Mouse (Mus musculus) heart, adult 2 months (tissue): ENCODE measurements around the gene Disp2. TPM values are rescaled to one million over a fixed set of nuclear protein-coding genes. Genes with fewer than 3 reads are reported as not detected.

ENCODE experiments used
- DNase-seq, 2 experiments: peaks; one replicate each; pipeline ENCODE4 v3.0.0; 2021
- H3K27ac ChIP-seq: fragments of 200-600 bp; 2 replicates; pipeline ENCODE4 v1.8.1; 2022
- H3K27me3 ChIP-seq: fragments of 200-500 bp; 2 replicates; pipeline ENCODE4 v1.6.1; 2012; ENCODE audit warnings: mild to moderate bottlenecking, low read length, inconsistent platforms, mixed read lengths; ENCODE audit not compliant: control insufficient read depth, insufficient read depth
- H3K36me3 ChIP-seq: fragments of 200-500 bp; 2 replicates; pipeline ENCODE4 v1.6.1; 2012; ENCODE audit warnings: low read length, inconsistent platforms; ENCODE audit not compliant: control insufficient read depth, insufficient read depth
- H3K4me1 ChIP-seq: fragments of 200-500 bp; 2 replicates; pipeline ENCODE4 v1.6.1; 2011; ENCODE audit warnings: low read length; ENCODE audit not compliant: control insufficient read depth, insufficient read depth
- H3K4me3 ChIP-seq: fragments of 200-600 bp; 2 replicates; pipeline ENCODE4 v1.8.1; 2022
- H3K79me2 ChIP-seq: fragments of 200-500 bp; replicated peaks from 2 replicates; pipeline ENCODE4 v1.6.1; 2012; ENCODE audit warnings: mild to moderate bottlenecking, inconsistent platforms, low read length, moderate library complexity, mixed read lengths; ENCODE audit not compliant: control insufficient read depth, insufficient read depth
- H3K9ac ChIP-seq: fragments of 200-500 bp; 2 replicates; pipeline ENCODE4 v1.6.1; 2012; ENCODE audit warnings: low read depth, mild to moderate bottlenecking, control low read depth, inconsistent platforms, low read length, mixed read lengths
- CTCF ChIP-seq: fragments of 200-600 bp; IDR thresholded peaks from 2 replicates; pipeline ENCODE4 v1.8.1; 2022; ENCODE audit warnings: antibody characterized with exemption, mild to moderate bottlenecking, moderate library complexity
- EP300 ChIP-seq: fragments of 200-500 bp; IDR thresholded peaks from 2 replicates; pipeline ENCODE4 v1.6.1; 2011; ENCODE audit warnings: low read depth, low read length, control low read depth; ENCODE audit not compliant: insufficient read depth
- POLR2A ChIP-seq: fragments of 200-500 bp; IDR thresholded peaks from 2 replicates; pipeline ENCODE4 v1.6.1; 2011; ENCODE audit warnings: mild to moderate bottlenecking, low read depth, low read length, control low read depth; ENCODE audit not compliant: insufficient read depth
- WGBS: fragments of 180-500 bp; shearing (Covaris S2); methylation state at CpG from one replicate; pipeline ENCODE4 v1.1.7; 2018; 5-methylcytosine and 5-hydroxymethylcytosine counted together
- intact Hi-C: fragments of 180-260 bp; cut with DNase I; formaldehyde crosslinking; loops from one replicate; pipeline ENCODE4 v1.15.1; 2025
- polyA plus RNA-seq: library from polyadenylated mRNA; depleted of rRNA; stranded (reverse); fragments of >200 nt; gene quantifications from 2 replicates; pipeline ENCODE4 v1.2.3, GENCODE M21; 2012; rRNA removed
- total RNA-seq, 2 experiments: library from RNA; stranded (reverse); gene quantifications; 2 replicates each; pipeline ENCODE4 v1.2.3; 2021

Gene Disp2
- total and polyA plus RNA-seq, 3 experiments, result 0.11 to 0.39 TPM; not detected in 1

DNA sequence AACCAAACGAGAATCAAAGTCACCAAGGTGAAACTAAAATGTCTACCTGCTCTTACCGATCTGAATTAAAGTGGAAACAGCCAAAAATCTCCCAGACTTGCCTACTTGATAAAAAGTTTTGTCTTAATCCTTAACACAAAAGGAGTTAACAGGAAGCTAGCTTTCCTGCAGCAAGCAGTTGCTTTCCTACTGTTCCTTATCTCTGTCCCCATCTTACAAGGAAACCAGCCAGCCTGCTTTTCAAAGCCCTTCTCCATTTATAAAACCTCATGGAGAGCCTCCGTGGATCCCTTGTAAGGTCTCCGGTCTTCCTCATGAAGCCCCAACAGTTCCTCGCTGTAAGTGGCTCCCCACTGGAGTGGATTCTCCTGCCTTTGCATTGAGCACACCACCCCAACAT is 58.8 kb downstream of the Disp2 start:
- no peak overlapping the region for H3K27ac ChIP-seq
- no peak for TF ChIP-seq POLR2A
- TF ChIP-seq EP300, result no peak
- no peak for TF ChIP-seq CTCF
- H3K79me2 ChIP-seq, result no peaks in the 10 kb centered on the region
- intact Hi-C loops, result no loop called here
- no peaks in the 10 kb centered on the region for H3K4me1 ChIP-seq
- WGBS, result 31% methylated on average over 5 of the region's 5 CpGs
- H3K9ac ChIP-seq, result no peak overlapping the region
- no peaks in the 10 kb centered on the region for H3K27me3 ChIP-seq
- H3K4me3 ChIP-seq, result no peak overlapping the region
- no peaks in the 10 kb centered on the region for H3K36me3 ChIP-seq
- DNase-seq, result no peak

DNA sequence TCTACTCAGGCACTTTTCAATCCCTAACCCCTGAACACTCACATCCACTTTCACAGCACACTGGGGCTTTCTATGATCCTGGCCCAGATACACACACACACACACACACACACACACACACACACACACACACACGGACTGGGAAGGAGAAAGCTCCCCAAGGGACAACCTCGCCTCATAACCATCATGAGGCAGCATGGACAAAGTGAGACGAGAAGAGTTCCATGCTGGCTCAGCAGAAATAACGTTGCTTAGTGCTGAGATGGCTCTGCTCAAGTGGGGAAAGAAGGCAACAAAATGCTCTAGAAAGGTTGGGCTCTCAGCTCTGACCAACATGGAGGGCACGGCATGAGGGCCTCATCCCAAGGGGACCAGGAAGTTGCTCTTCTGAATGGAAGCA is 61.7 kb downstream of the Disp2 start:
- TF ChIP-seq POLR2A, result no peak
- no peak for TF ChIP-seq EP300
- TF ChIP-seq CTCF, result no peak
- Histone ChIP-seq H3K4me1 (no peaks in the 10 kb centered on the region), H3K36me3 (no peaks in the 10 kb centered on the region), H3K79me2 (no peaks in the 10 kb centered on the region), H3K9ac (no peak overlapping the region), H3K27ac (no peak overlapping the region), H3K27me3 (no peaks in the 10 kb centered on the region), H3K4me3 (no peak overlapping the region)
- no peak for DNase-seq
- intact Hi-C loops, result no loop called here
- 60% methylated on average over 5 of the region's 5 CpGs for WGBS

DNA sequence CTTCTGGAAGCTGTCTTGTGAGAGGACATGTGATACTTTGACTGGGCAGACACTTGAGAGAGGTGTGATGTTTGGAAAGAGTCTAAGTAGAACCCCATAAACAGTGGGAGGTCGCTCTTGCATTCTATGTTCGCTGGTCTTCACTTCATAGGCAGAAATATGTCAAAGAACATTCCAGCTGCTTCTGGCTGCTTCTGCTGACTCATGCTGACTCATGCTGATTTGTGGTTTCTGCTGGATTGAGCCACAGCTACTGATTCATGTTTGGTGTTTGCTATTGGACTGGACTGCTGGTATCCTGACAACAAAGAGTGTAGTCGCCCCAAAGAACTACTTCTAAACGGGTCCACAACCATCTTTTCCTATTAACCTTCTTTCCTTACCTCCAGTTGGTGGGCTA is 62.3 kb downstream of the Disp2 start:
- no peak overlapping the region for H3K27ac ChIP-seq
- no peaks in the 10 kb centered on the region for H3K36me3 ChIP-seq
- TF ChIP-seq POLR2A (no peak), CTCF (no peak), EP300 (no peak)
- H3K4me3 ChIP-seq, result no peak overlapping the region
- H3K27me3 ChIP-seq, result no peaks in the 10 kb centered on the region
- H3K79me2 ChIP-seq, result no peaks in the 10 kb centered on the region
- no peaks in the 10 kb centered on the region for H3K4me1 ChIP-seq
- DNase-seq, result no peak
- intact Hi-C loops, result no loop called here
- H3K9ac ChIP-seq, result no peak overlapping the region
- 88% methylated on average over 4 of the region's 4 CpGs for WGBS

DNA sequence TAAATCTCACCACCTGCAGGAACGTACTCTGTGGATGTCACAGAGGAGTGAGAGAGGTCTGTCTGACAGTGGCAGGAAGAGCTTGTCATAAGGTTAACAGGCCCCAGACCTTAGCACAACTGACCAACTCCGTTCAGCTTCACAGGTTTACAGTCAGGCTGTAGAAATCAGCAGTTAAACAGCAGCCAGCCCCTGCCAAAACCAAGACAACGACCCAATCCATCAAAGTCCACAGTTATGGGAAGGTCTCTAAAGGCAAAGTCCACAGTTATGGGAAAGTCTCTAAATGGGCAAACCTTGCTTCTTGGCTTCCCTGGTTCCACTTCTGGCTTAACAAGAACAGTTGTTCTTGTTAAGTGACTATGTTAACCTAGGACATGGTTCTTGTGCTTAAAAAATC is 64.9 kb downstream of the Disp2 start:
- no peaks in the 10 kb centered on the region for H3K4me1 ChIP-seq
- H3K36me3 ChIP-seq, result no peaks in the 10 kb centered on the region
- no peak overlapping the region for H3K4me3 ChIP-seq
- WGBS, result 75% methylated on average over 3 of the region's 3 CpGs
- TF ChIP-seq POLR2A (no peak), CTCF (no peak), EP300 (no peak)
- no peaks in the 10 kb centered on the region for H3K27me3 ChIP-seq
- H3K9ac ChIP-seq, result no peak overlapping the region
- intact Hi-C loops, result no loop called here
- DNase-seq, result no peak
- H3K79me2 ChIP-seq, result no peaks in the 10 kb centered on the region
- no peak overlapping the region for H3K27ac ChIP-seq

DNA sequence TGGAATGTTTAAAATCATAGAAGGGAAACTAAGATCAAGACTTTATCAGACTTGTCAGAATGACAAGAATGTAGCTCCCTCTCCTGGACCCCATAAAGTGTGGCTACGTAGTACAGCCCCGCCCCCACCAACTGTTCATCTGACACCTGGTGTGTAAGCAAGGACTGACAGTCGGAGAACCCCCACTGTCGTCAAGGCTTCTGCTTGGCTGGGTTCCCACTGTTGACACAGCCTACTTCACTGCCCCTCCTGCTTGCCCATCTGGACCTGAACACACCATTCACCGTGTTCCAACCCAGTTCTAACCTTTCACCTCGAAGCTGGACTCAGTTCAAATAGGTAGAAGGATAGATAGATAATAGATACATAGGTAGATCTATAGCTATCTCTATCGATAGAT is 66.7 kb downstream of the Disp2 start:
- 48% methylated on average over 7 of the region's 7 CpGs for WGBS

DNA sequence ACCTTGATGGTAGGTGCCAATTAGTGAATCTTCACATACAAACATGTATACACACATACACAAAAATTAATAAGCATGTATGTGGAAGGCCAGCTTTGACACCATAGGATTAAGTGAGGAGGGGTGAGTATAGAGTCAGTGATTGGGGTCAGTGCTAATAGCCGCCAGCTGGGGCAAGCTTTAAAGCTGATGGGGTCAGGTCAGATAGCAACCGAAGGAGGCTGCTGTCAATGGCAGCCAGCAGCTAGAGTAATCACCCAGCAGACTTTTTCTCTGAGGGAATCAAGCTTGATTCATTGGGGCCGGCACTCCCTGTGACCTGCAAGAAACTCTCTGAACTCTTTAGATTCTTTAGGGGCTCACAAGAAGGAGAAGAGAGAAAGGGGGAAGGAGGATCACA is 72.2 kb downstream of the Disp2 start:
- no peaks in the 10 kb centered on the region for H3K36me3 ChIP-seq
- H3K27me3 ChIP-seq, result no peaks in the 10 kb centered on the region
- no peak for DNase-seq
- TF ChIP-seq CTCF (no peak), POLR2A (no peak), EP300 (no peak)
- no peak overlapping the region for H3K27ac ChIP-seq
- no peak overlapping the region for H3K4me3 ChIP-seq
- H3K4me1 ChIP-seq, result no peaks in the 10 kb centered on the region
- H3K79me2 ChIP-seq, result no peaks in the 10 kb centered on the region
- intact Hi-C loops, result no loop called here
- H3K9ac ChIP-seq, result no peak overlapping the region
- WGBS, result 57% methylated on average over 3 of the region's 3 CpGs

More for the DNA sequence above, 66.7 kb downstream of the Disp2 start:
- H3K27ac ChIP-seq, result no peak overlapping the region
- H3K4me1 ChIP-seq, result no peaks in the 10 kb centered on the region
- no peaks in the 10 kb centered on the region for H3K79me2 ChIP-seq
- intact Hi-C loops, result no loop called here
- no peaks in the 10 kb centered on the region for H3K36me3 ChIP-seq
- no peak overlapping the region for H3K9ac ChIP-seq
- no peak overlapping the region for H3K4me3 ChIP-seq
- no peaks in the 10 kb centered on the region for H3K27me3 ChIP-seq
- TF ChIP-seq CTCF (no peak), EP300 (no peak), POLR2A (no peak)
- DNase-seq, result no peak

Other genes with a start within 250 kb of the Disp2 start
- gene Bmf, start 230.0 kb upstream of the Disp2 start, total RNA-seq, result 1 to 10 TPM; 5.5 to 7.0 TPM
- 2.9 and 5.7 TPM in 2 replicates for gene Bmf, start 230.0 kb upstream of the Disp2 start, polyA plus RNA-seq
- gene Bub1b, start 181.5 kb upstream of the Disp2 start, total RNA-seq, result 1 to 10 TPM in 1 of 2 experiments, under 1 TPM in 1; 0.65 to 1.8 TPM
- gene Bub1b, start 181.5 kb upstream of the Disp2 start, polyA plus RNA-seq, result 0.25 and 1.1 TPM in 2 replicates
- 1 to 10 TPM; 6.1 to 8.1 TPM for gene Pak6, start 116.4 kb upstream of the Disp2 start, total RNA-seq
- gene Pak6, start 116.4 kb upstream of the Disp2 start, polyA plus RNA-seq, result 11.1 and 12.7 TPM in 2 replicates
- gene Ankrd63, start 75.8 kb upstream of the Disp2 start, total RNA-seq, result 1 to 10 TPM; 1.3 to 2.5 TPM
- gene Ankrd63, start 75.8 kb upstream of the Disp2 start, polyA plus RNA-seq, result 1.1 and 3.5 TPM in 2 replicates
- gene Plcb2, start 51.3 kb upstream of the Disp2 start, total RNA-seq, result 1 to 10 TPM; 2.5 to 2.6 TPM
- gene Plcb2, start 51.3 kb upstream of the Disp2 start, polyA plus RNA-seq, result 2.4 and 2.7 TPM in 2 replicates
- 10 to 100 TPM; 31.8 to 34.9 TPM for gene Inafm2, start 34.0 kb upstream of the Disp2 start, total RNA-seq
- 8.8 and 16.3 TPM in 2 replicates for gene Inafm2, start 34.0 kb upstream of the Disp2 start, polyA plus RNA-seq
- gene Ccdc9b, start 17.1 kb upstream of the Disp2 start, total RNA-seq, result 10 to 100 TPM; 24.3 to 26.4 TPM
- gene Ccdc9b, start 17.1 kb upstream of the Disp2 start, polyA plus RNA-seq, result 15.1 and 21.7 TPM in 2 replicates
- not detected for gene Phgr1, start 7.0 kb upstream of the Disp2 start, total RNA-seq
- gene Phgr1, start 7.0 kb upstream of the Disp2 start, polyA plus RNA-seq, result not detected in 2 replicates
- under 1 TPM; 0.64 to 0.68 TPM for gene Knstrn, start 34.3 kb downstream of the Disp2 start, total RNA-seq
- gene Knstrn, start 34.3 kb downstream of the Disp2 start, polyA plus RNA-seq, result 0.23 and 0.59 TPM in 2 replicates
- gene Ivd, start 82.2 kb downstream of the Disp2 start, total RNA-seq, result 100 to 1,000 TPM; 356 to 463 TPM
- 215 and 327 TPM in 2 replicates for gene Ivd, start 82.2 kb downstream of the Disp2 start, polyA plus RNA-seq
- gene Bahd1, start 120.7 kb downstream of the Disp2 start, total RNA-seq, result 10 to 100 TPM; 14.8 to 20.1 TPM
- gene Bahd1, start 120.7 kb downstream of the Disp2 start, polyA plus RNA-seq, result 9.5 and 9.9 TPM in 2 replicates
- 1 to 10 TPM; 7.8 to 8.2 TPM for gene Chst14, start 146.8 kb downstream of the Disp2 start, total RNA-seq
- 9.5 and 10.4 TPM in 2 replicates for gene Chst14, start 146.8 kb downstream of the Disp2 start, polyA plus RNA-seq
- 10 to 100 TPM in 1 of 2 experiments, 1 to 10 TPM in 1; 9.7 to 10.9 TPM for gene Ccdc32, start 249.7 kb downstream of the Disp2 start, total RNA-seq
- gene Ccdc32, start 249.7 kb downstream of the Disp2 start, polyA plus RNA-seq, result 5.2 and 10.8 TPM in 2 replicates